Mouse (Mus musculus) CH12.LX (cell line): Measurements from ENCODE around the gene Hip1r. TPM values are rescaled to one million over a fixed set of nuclear protein-coding genes. Genes with fewer than 3 reads are reported as not detected.

Experiments used
- DNase-seq: peaks from one replicate; pipeline ENCODE4 v3.0.0-alpha.2; 2013; ENCODE audit errors: extremely low read depth
- H3K27ac ChIP-seq: 2 replicates; pipeline ENCODE4 v1.5.1; 2012; ENCODE audit warnings: low read depth, mild to moderate bottlenecking, control low read depth, moderate library complexity; ENCODE audit not compliant: insufficient read depth
- H3K27me3 ChIP-seq: replicated peaks from 2 replicates; pipeline ENCODE3; 2012; ENCODE audit warnings: inconsistent platforms
- H3K36me3 ChIP-seq, 2 experiments: replicated peaks in 1 of 2; 2 replicates each; pipeline versions ENCODE3 to v1.6.1; 2012; ENCODE audit warnings: inconsistent platforms in 1 of 2, low read length in 1 of 2, mild to moderate bottlenecking in 1 of 2, mixed read lengths in 1 of 2, moderate library complexity in 1 of 2; ENCODE audit not compliant: control insufficient read depth in 1 of 2, insufficient read depth in 1 of 2
- H3K4me1 ChIP-seq, 2 experiments: 2 replicates each; pipeline ENCODE4 v1.6.1; 2012; ENCODE audit warnings: inconsistent platforms in 1 of 2, moderate library complexity in 1 of 2; ENCODE audit not compliant: insufficient read depth in 2 of 2, control insufficient read depth in 1 of 2
- H3K4me2 ChIP-seq: 2 replicates; pipeline ENCODE4 v1.6.1; 2012; ENCODE audit warnings: low read depth, mild to moderate bottlenecking, control low read depth; ENCODE audit not compliant: poor library complexity, insufficient read depth, severe bottlenecking
- H3K4me3 ChIP-seq, 3 experiments: fragments of 150-350 bp in 1 of 3; sonication (generic) in 1 of 3; replicated peaks in 1 of 3; 2 replicates each; pipeline versions ENCODE3 to v1.5.1; 2011 to 2012; ENCODE audit warnings: low read depth in 2 of 3, low read length in 2 of 3, mild to moderate bottlenecking in 2 of 3, moderate library complexity in 2 of 3, control low read depth in 1 of 3, improper control_type of control experiment in 1 of 3, inconsistent platforms in 1 of 3, mixed read lengths in 1 of 3; ENCODE audit not compliant: poor library complexity in 1 of 3
- H3K79me2 ChIP-seq: replicated peaks from 2 replicates; pipeline ENCODE4 v1.6.1; 2012; ENCODE audit warnings: mild to moderate bottlenecking, moderate library complexity; ENCODE audit not compliant: control insufficient read depth, poor library complexity, insufficient read depth, severe bottlenecking; ENCODE audit errors: extremely low read depth
- H3K9ac ChIP-seq: 2 replicates; pipeline ENCODE4 v1.6.1; 2012; ENCODE audit warnings: low read depth, mild to moderate bottlenecking, control low read depth, moderate library complexity; ENCODE audit not compliant: insufficient read depth
- H3K9me3 ChIP-seq: replicated peaks from 2 replicates; pipeline ENCODE3; 2012; ENCODE audit warnings: low read length, inconsistent platforms, mixed read lengths
- BHLHE40 ChIP-seq: IDR thresholded peaks from 2 replicates; pipeline ENCODE4 v1.6.1; 2011; ENCODE audit warnings: mild to moderate bottlenecking, low read depth, low read length, improper control_type of control experiment
- CHD1 ChIP-seq: IDR thresholded peaks from 2 replicates; pipeline ENCODE4 v1.6.1; 2012; ENCODE audit warnings: low read depth, low read length, improper control_type of control experiment, inconsistent platforms
- CHD2 ChIP-seq: IDR thresholded peaks from 2 replicates; pipeline ENCODE4 v1.6.1; 2011; ENCODE audit warnings: low read length, improper control_type of control experiment
- CTCF ChIP-seq, 2 experiments: IDR thresholded peaks in 1 of 2; conservative IDR thresholded peaks in 1 of 2; 2 replicates each; pipeline ENCODE4 v1.5.1; 2011 to 2012; ENCODE audit warnings: low read depth in 2 of 2, low read length in 2 of 2, improper control_type of control experiment in 1 of 2, inconsistent platforms in 1 of 2, mild to moderate bottlenecking in 1 of 2, moderate library complexity in 1 of 2
- E2F4 ChIP-seq: IDR thresholded peaks from 2 replicates; pipeline ENCODE4 v1.6.1; 2011; ENCODE audit warnings: low read depth, low read length, improper control_type of control experiment; ENCODE audit not compliant: insufficient replicate concordance
- ELF1 ChIP-seq: IDR thresholded peaks from 2 replicates; pipeline ENCODE4 v1.6.1; 2014; ENCODE audit warnings: low read depth, mild to moderate bottlenecking, inconsistent platforms, low read length, improper control_type of control experiment
- ETS1 ChIP-seq: conservative IDR thresholded peaks from 2 replicates; pipeline ENCODE4 v1.6.1; 2012; ENCODE audit warnings: low read depth, mild to moderate bottlenecking, inconsistent platforms, low read length, improper control_type of control experiment, moderate library complexity
- IRF4 ChIP-seq: IDR thresholded peaks from 2 replicates; pipeline ENCODE4 v1.6.1; 2014; ENCODE audit warnings: low read depth, mild to moderate bottlenecking, inconsistent platforms, low read length, improper control_type of control experiment
- JUN ChIP-seq: IDR thresholded peaks from 2 replicates; pipeline ENCODE4 v1.6.1; 2011; ENCODE audit warnings: low read depth, mild to moderate bottlenecking, low read length, improper control_type of control experiment, moderate library complexity; ENCODE audit not compliant: insufficient read depth
- JUND ChIP-seq: conservative IDR thresholded peaks from 2 replicates; pipeline ENCODE4 v1.6.1; 2011; ENCODE audit warnings: low read depth, low read length, improper control_type of control experiment
- MAFK ChIP-seq: IDR thresholded peaks from 2 replicates; pipeline ENCODE4 v1.6.1; 2011; ENCODE audit warnings: low read length, improper control_type of control experiment; ENCODE audit not compliant: insufficient replicate concordance
- MAX ChIP-seq: IDR thresholded peaks from 2 replicates; pipeline ENCODE4 v1.6.1; 2011; ENCODE audit warnings: low read length, improper control_type of control experiment
- MAZ ChIP-seq: IDR thresholded peaks from 2 replicates; pipeline ENCODE4 v1.6.1; 2012; ENCODE audit warnings: low read depth, mild to moderate bottlenecking, inconsistent platforms, low read length, improper control_type of control experiment, moderate library complexity
- MEF2A ChIP-seq: IDR thresholded peaks from 2 replicates; pipeline ENCODE4 v1.6.1; 2014; ENCODE audit warnings: low read depth, mild to moderate bottlenecking, inconsistent platforms, low read length, improper control_type of control experiment, borderline replicate concordance
- MXI1 ChIP-seq: IDR thresholded peaks from 2 replicates; pipeline ENCODE4 v1.6.1; 2011; ENCODE audit warnings: mild to moderate bottlenecking, low read depth, low read length, improper control_type of control experiment
- NELFE ChIP-seq: IDR thresholded peaks from 2 replicates; pipeline ENCODE4 v1.6.1; 2011; ENCODE audit warnings: low read depth, low read length, improper control_type of control experiment
- POLR2A ChIP-seq: IDR thresholded peaks from 2 replicates; pipeline ENCODE4 v1.6.1; 2011; ENCODE audit warnings: low read depth, mild to moderate bottlenecking, improper control_type of control experiment, low read length
- POLR2AphosphoS2 ChIP-seq: IDR thresholded peaks from 2 replicates; pipeline ENCODE4 v1.6.1; 2011; ENCODE audit warnings: low read depth, low read length, improper control_type of control experiment
- RAD21 ChIP-seq: IDR thresholded peaks from 2 replicates; pipeline ENCODE4 v1.6.1; 2011; ENCODE audit warnings: low read depth, mild to moderate bottlenecking, low read length, improper control_type of control experiment, moderate library complexity
- SIN3A ChIP-seq: IDR thresholded peaks from 2 replicates; pipeline ENCODE4 v1.6.1; 2012; ENCODE audit warnings: low read length, improper control_type of control experiment, inconsistent platforms
- SMC3 ChIP-seq: IDR thresholded peaks from 2 replicates; pipeline ENCODE4 v1.6.1; 2011; ENCODE audit warnings: low read depth, low read length, improper control_type of control experiment
- TBP ChIP-seq: conservative IDR thresholded peaks from 2 replicates; pipeline ENCODE4 v1.6.1; 2011; ENCODE audit warnings: low read depth, low read length, improper control_type of control experiment
- TCF12 ChIP-seq: IDR thresholded peaks from 2 replicates; pipeline ENCODE4 v1.6.1; 2014; ENCODE audit warnings: low read depth, mild to moderate bottlenecking, inconsistent platforms, low read length, improper control_type of control experiment
- UBTF ChIP-seq: IDR thresholded peaks from 2 replicates; pipeline ENCODE4 v1.6.1; 2012; ENCODE audit warnings: low read depth, mild to moderate bottlenecking, inconsistent platforms, low read length, improper control_type of control experiment, moderate library complexity
- USF2 ChIP-seq: conservative IDR thresholded peaks from 2 replicates; pipeline ENCODE4 v1.6.1; 2011; ENCODE audit warnings: low read depth, low read length, improper control_type of control experiment
- ZC3H11A ChIP-seq: IDR thresholded peaks from 2 replicates; pipeline ENCODE4 v1.6.1; 2012; ENCODE audit warnings: low read depth, mild to moderate bottlenecking, inconsistent platforms, low read length, improper control_type of control experiment
- ZMIZ1 ChIP-seq: IDR thresholded peaks from 2 replicates; pipeline ENCODE4 v1.6.1; 2012; ENCODE audit warnings: low read depth, mild to moderate bottlenecking, inconsistent platforms, low read length, improper control_type of control experiment
- ZNF384 ChIP-seq: IDR thresholded peaks from 2 replicates; pipeline ENCODE4 v1.6.1; 2012; ENCODE audit warnings: low read depth, low read length, improper control_type of control experiment, inconsistent platforms
- dilution Hi-C: fragments of 300-500 bp; cut with MboI; formaldehyde crosslinking; loops from 2 replicates; pipeline ENCODE4 v1.14.3; 2020; ENCODE audit warnings: low sequenced_read_pairs; ENCODE audit not compliant: extremely low pct_unique_long_range_greater_than_20kb, extremely low pct_ligation_motif_present
- in situ Hi-C: fragments of 300-500 bp; cut with MboI; formaldehyde crosslinking; loops from 3 replicates; pipeline ENCODE4 v1.14.3; 2019; ENCODE audit warnings: low sequenced_read_pairs, low pct_ligation_motif_present, low pct_unique_long_range_greater_than_20kb, mixed read lengths
- polyA plus RNA-seq: library from polyadenylated mRNA; unstranded; fragments of >175 nt; gene quantifications from 2 replicates; pipeline ENCODE4 v1.2.1, GENCODE M21; 2012; ENCODE audit warnings: low read depth; ENCODE audit not compliant: insufficient read length
- total RNA-seq, 2 experiments: library from RNA; depleted of rRNA; stranded (reverse); fragments of 300-350 nt in 1 of 2; fragments of >200 nt in 1 of 2; gene quantifications; 2 replicates each; pipeline ENCODE4 v1.2.3; 2012 to 2014

Gene Hip1r
- total and polyA plus RNA-seq, 3 experiments, result 26.1 to 49.8 (median 44.7) TPM

- Histone ChIP-seq H3K27ac (no peak overlapping the region), H3K9me3 (no peaks in the 10 kb centered on the region), H3K36me3 (peaks cover 90 to 98% of the 10 kb centered on the region in 2 experiments), H3K79me2 (no peaks in the 10 kb centered on the region), H3K27me3 (no peaks in the 10 kb centered on the region), H3K4me1 (peaks cover 7 to 36% of the 10 kb centered on the region in 2 experiments; a peak in 3 of 4 replicates)
- no peak for DNase-seq
- in situ Hi-C loops, result loop anchor here (5.0 kb wide), 1 partner anchor 81 kb away; no protein-coding TSS in a partner anchor
- no peak for TF ChIP-seq ZNF384
- no peak for TF ChIP-seq IRF4
- TF ChIP-seq TCF12, result no peak
- no peak for TF ChIP-seq BHLHE40
- TF ChIP-seq CHD1, result no peak
- TF ChIP-seq ZC3H11A, result no peak
- no peak for TF ChIP-seq MXI1
- no peak for TF ChIP-seq UBTF
- TF ChIP-seq ZMIZ1, result no peak
- no peak for TF ChIP-seq TBP
- TF ChIP-seq E2F4, result no peak
- no peak for TF ChIP-seq CTCF (conservative IDR thresholded peaks at IDR 0.05 in 1 of 2, IDR thresholded peaks at IDR 0.05 in 1 of 2; ENCODE audit: low read depth in 2 of 2, low read length in 2 of 2)
- no peak for TF ChIP-seq JUND
- TF ChIP-seq ETS1, result no peak
- no peak for TF ChIP-seq SMC3
- TF ChIP-seq MAFK, result no peak
- no peak for TF ChIP-seq USF2
- TF ChIP-seq, all 38 proteins: peak for 0
- Histone ChIP-seq H3K9ac (no peak overlapping the region), H3K4me3 (no peak overlapping the region), H3K4me2 (no peak overlapping the region)
- dilution Hi-C loops, result no loop called here
Observed at GRCm38 (mm10) chr5:124001274-124001673, 27.8 kb downstream of the Hip1r start.

DNA sequence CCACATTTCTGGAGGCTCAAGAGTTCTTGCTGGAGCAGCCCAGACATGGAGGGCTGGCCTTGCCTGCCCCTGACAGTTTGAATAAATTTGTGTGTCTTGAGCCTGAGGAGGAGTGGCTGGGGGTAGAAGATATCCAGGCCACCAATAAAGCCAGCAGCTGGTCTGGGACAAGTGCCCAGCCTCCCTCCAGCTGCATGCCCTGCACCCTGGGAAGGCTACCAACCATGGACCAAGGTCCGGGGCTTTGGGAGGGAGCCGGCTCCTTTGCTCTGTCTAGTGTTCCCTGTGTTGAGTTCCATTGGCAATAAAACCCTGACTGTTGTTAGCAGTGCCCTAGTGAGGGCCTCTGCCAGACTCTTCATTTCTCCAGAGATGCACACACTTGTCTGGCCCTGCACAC, 29.4 kb downstream of the Hip1r start:
- Histone ChIP-seq H3K4me1 (peaks cover 12 to 51% of the 10 kb centered on the region in 2 experiments), H3K36me3 (peaks cover 87 to 98% of the 10 kb centered on the region in 2 experiments), H3K79me2 (no peaks in the 10 kb centered on the region), H3K4me3 (no peak overlapping the region), H3K27ac (no peak overlapping the region), H3K9ac (no peak overlapping the region), H3K27me3 (no peaks in the 10 kb centered on the region), H3K9me3 (no peaks in the 10 kb centered on the region), H3K4me2 (no peak overlapping the region)
- in situ Hi-C loops, result loop anchor here (5.0 kb wide), 1 partner anchor 79 kb away; no protein-coding TSS in a partner anchor
- no peak for DNase-seq
- TF ChIP-seq TCF12, result no peak
- no peak for TF ChIP-seq NELFE
- TF ChIP-seq CHD2, result no peak
- no peak for TF ChIP-seq MAZ
- TF ChIP-seq ETS1, result no peak
- TF ChIP-seq CHD1, result no peak
- TF ChIP-seq RAD21, result no peak
- TF ChIP-seq UBTF, result no peak
- no peak for TF ChIP-seq BHLHE40
- TF ChIP-seq POLR2A, result no peak
- no peak for TF ChIP-seq ZC3H11A
- no peak for TF ChIP-seq MAFK
- no peak for TF ChIP-seq ELF1
- no peak for TF ChIP-seq MAX
- TF ChIP-seq E2F4, result no peak
- TF ChIP-seq POLR2AphosphoS2, result no peak
- TF ChIP-seq JUN, result no peak
- no peak for TF ChIP-seq MEF2A
- TF ChIP-seq SIN3A, result no peak
- dilution Hi-C loops, result no loop called here
